Mouse (Mus musculus): ENCODE measurements around the gene Phf6.

DNA sequence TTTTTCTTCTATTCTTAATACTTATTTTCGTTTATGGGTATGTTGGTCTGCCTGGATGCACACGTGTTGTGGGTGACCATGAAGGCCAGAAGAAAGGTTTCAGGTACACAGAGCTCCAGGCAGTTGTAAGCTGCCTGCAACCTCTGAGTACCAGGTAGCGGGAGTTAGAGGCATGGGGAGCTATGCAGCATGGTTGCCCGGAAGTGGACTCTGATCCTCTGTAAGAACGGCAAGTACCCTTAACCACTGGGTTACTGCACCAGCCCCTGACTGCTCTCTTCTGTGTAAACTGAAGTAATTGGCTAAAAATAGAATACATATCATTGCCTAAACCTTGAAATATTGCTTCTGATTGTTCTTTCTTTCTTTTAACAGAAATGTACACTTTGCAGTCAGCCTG is 33.4 kb downstream of the Phf6 start:
- no peak for TF ChIP-seq CTCF (IDR thresholded peaks at IDR 0.05; ENCODE audit: borderline replicate concordance, insufficient read depth, low read depth, low read length)
- no peak for TF ChIP-seq POLR2A (IDR thresholded peaks at IDR 0.05; ENCODE audit: borderline replicate concordance, insufficient read depth, low read length)
